Mouse (Mus musculus): ENCODE measurements around the gene Dapp1.

DNA sequence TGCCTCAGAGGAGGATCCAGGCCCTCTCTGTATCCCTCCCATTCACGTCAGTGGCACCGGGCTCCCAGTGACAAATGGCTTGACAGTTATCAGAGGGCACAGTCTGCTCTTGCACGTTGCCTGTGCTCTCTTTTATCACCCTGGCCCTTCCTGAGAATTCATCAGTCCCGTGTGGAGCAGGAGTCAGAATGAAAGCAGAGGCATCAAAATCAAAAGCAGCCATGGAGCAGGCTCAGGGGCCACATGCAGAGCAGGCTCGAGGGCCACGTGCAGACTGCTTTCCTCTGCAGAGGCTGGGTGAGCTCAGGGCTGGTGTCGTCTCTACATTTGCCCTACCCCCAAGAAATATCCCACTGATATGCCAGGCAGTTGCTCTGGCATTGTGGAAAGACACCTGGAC, 29.5 kb downstream of the Dapp1 start:
- TF ChIP-seq CTCF (IDR thresholded peaks at IDR 0.05; ENCODE audit: low read depth) (no peak; the same call in 1 of the 2 replicates), EP300 (IDR thresholded peaks at IDR 0.05; ENCODE audit: low read depth) (peak; percentile 71)

Data from liver, embryonic 14.5 days (tissue).